Comparison of ENCODE assay signal across 9 mouse cellular contexts in genomic region chr11:61476786-61477382, GRCm38 (mm10). TPM values are rescaled to one million over a fixed set of nuclear protein-coding genes. Genes with fewer than 3 reads are reported as not detected.
DNase-seq lines count a peak whose midpoint lies in the region; ATAC-seq and TF ChIP-seq lines count a peak whose summit lies in the region.
"Had no signal": no experiment of that assay in that cellular context is flagged by ENCODE, and none has a peak within 500 bp of the region (broad histone marks: within the 10 kb centered on the region; RNA-seq: fewer than 3 reads in every experiment).

No protein-coding gene starts in this region.

- no peaks in the 10 kb centered on the region for H3K36me3 ChIP-seq in hindbrain, embryonic 12.5 days
- H3K36me3 ChIP-seq in limb, embryonic 14.5 days (ENCODE audit: control insufficient read depth, insufficient read depth, low read length) = no peaks in the 10 kb centered on the region
- no peaks in the 10 kb centered on the region for H3K36me3 ChIP-seq in liver, embryonic 11.5 days (ENCODE audit: control insufficient read depth, insufficient read depth, low read length)

- H3K27me3 ChIP-seq in cerebellum, adult 2 months (ENCODE audit: control insufficient read depth, insufficient read depth, low read length) = no peaks in the 10 kb centered on the region
- no peaks in the 10 kb centered on the region for H3K27me3 ChIP-seq in hindbrain, embryonic 12.5 days
- no peaks in the 10 kb centered on the region for H3K27me3 ChIP-seq in limb, embryonic 14.5 days (ENCODE audit: control insufficient read depth, insufficient read depth, low read length)
- H3K27me3 ChIP-seq in liver, embryonic 11.5 days (replicated peaks; ENCODE audit: control insufficient read depth, insufficient read depth, low read length) = no peaks in the 10 kb centered on the region

- H3K4me3 ChIP-seq in gastrocnemius, adult 2 months = peak overlapping the region; percentile 62
- H3K4me3 ChIP-seq in cerebellum, adult 2 months (replicated peaks; ENCODE audit: insufficient read depth, low read depth, low read length) = peak overlapping the region; percentile 75
- H3K4me3 ChIP-seq in hindbrain, embryonic 12.5 days = 0 out of 2 replicates have a peak overlapping the region, but pooled peaks have one; percentile 3
- no peak overlapping the region for H3K4me3 ChIP-seq in limb, embryonic 14.5 days (replicated peaks; ENCODE audit: low read length)
- no peak overlapping the region for H3K4me3 ChIP-seq in liver, embryonic 11.5 days (ENCODE audit: low read depth, low read length)

- H3K9ac ChIP-seq in hindbrain, embryonic 12.5 days = no peak overlapping the region
- H3K9ac ChIP-seq in limb, embryonic 14.5 days (ENCODE audit: low read depth, low read length, severe bottlenecking) = no peak overlapping the region
- no peak overlapping the region for H3K9ac ChIP-seq in liver, embryonic 11.5 days (ENCODE audit: low read depth, low read length)

- no peak for DNase-seq in gastrocnemius, adult 2 months
- no peak for DNase-seq in gastrocnemius, postnatal 25 days
- DNase-seq in cerebellum, adult 2 months = peak; percentile 81 to 82
- DNase-seq in limb, embryonic 14.5 days (ENCODE audit: low spot score) = peak; percentile 60
- DNase-seq in liver, embryonic 11.5 days (ENCODE audit: low spot score) = no peak
- no peak for DNase-seq in spleen, postnatal 4 days (ENCODE audit: low spot score in 2 of 2)
- no peak for DNase-seq in thymus, postnatal 0 days (ENCODE audit: low spot score)

- intact Hi-C loops in gastrocnemius, adult 2 months (cut with DNase I) = no loop called here

- H3K4me2 ChIP-seq in hindbrain, embryonic 12.5 days (replicated peaks) = peak overlapping the region; percentile 24
- peak overlapping the region; percentile 8; the same call in 1 of the 2 replicates for H3K4me2 ChIP-seq in limb, embryonic 14.5 days (replicated peaks; ENCODE audit: low read depth, low read length, severe bottlenecking)
- H3K4me2 ChIP-seq in liver, embryonic 11.5 days = no peak overlapping the region

- H3K9me3 ChIP-seq in hindbrain, embryonic 12.5 days (replicated peaks) = no peaks in the 10 kb centered on the region
- no peaks in the 10 kb centered on the region for H3K9me3 ChIP-seq in limb, embryonic 14.5 days (ENCODE audit: control insufficient read depth, low read length)
- H3K9me3 ChIP-seq in liver, embryonic 11.5 days (ENCODE audit: control insufficient read depth, low read length) = no peaks in the 10 kb centered on the region

- no peak for ATAC-seq in hindbrain, embryonic 12.5 days (ENCODE audit: low FRiP score)
- ATAC-seq in limb, embryonic 14.5 days (ENCODE audit: low FRiP score, low read depth) = 0 out of 2 replicates have a peak, but pooled peaks have one; percentile 53
- no peak for ATAC-seq in liver, embryonic 11.5 days (replicated peaks; ENCODE audit: low FRiP score)

- TF ChIP-seq CTCF in gastrocnemius, adult 2 months (IDR thresholded peaks at IDR 0.05) = no peak
- no peak for TF ChIP-seq CTCF in cerebellum, adult 2 months (IDR thresholded peaks at IDR 0.05; ENCODE audit: borderline replicate concordance, insufficient read depth, low read depth, low read length)

- peak; percentile 42; the same call in 1 of the 2 replicates for TF ChIP-seq POLR2A in cerebellum, adult 2 months (IDR thresholded peaks at IDR 0.05; ENCODE audit: borderline replicate concordance, insufficient read depth, low read length)
- no peak for TF ChIP-seq POLR2A in limb, embryonic 14.5 days (IDR thresholded peaks at IDR 0.05; ENCODE audit: borderline replicate concordance, extremely low read depth, insufficient read depth, insufficient read length)

- 12% methylated on average over 12 of the region's 12 CpGs for WGBS in cerebellum, adult 2 months
- 62% methylated on average over 12 of the region's 12 CpGs for WGBS in hindbrain, embryonic 12.5 days
- WGBS in limb, embryonic 14.5 days = 46% methylated on average over 12 of the region's 12 CpGs
- 55% methylated on average over 12 of the region's 12 CpGs for WGBS in liver, embryonic 11.5 days

- no peak overlapping the region for H3K27ac ChIP-seq in gastrocnemius, adult 2 months
- peak overlapping the region; percentile 60 for H3K27ac ChIP-seq in cerebellum, adult 2 months (ENCODE audit: insufficient read depth, low read length)
- peak overlapping the region; percentile 30; the same call in 1 of the 2 replicates for H3K27ac ChIP-seq in hindbrain, embryonic 12.5 days
- H3K27ac ChIP-seq in limb, embryonic 14.5 days (replicated peaks; ENCODE audit: low read depth, low read length) = no peak overlapping the region
- H3K27ac ChIP-seq in liver, embryonic 11.5 days (ENCODE audit: low read depth, low read length) = no peak overlapping the region

- peaks cover 13% of the 10 kb centered on the region for H3K4me1 ChIP-seq in cerebellum, adult 2 months (ENCODE audit: control insufficient read depth, insufficient read depth, low read length)
- H3K4me1 ChIP-seq in hindbrain, embryonic 12.5 days = peaks cover 13% of the 10 kb centered on the region
- peaks cover 11% of the 10 kb centered on the region; the same call in 1 of the 2 replicates for H3K4me1 ChIP-seq in limb, embryonic 14.5 days (ENCODE audit: control insufficient read depth, insufficient read depth, low read length)
- H3K4me1 ChIP-seq in liver, embryonic 11.5 days (replicated peaks; ENCODE audit: control insufficient read depth, insufficient read depth, low read length) = peaks cover 3% of the 10 kb centered on the region; the same call in 1 of the 2 replicates

RNA-seq across cellular contexts. Expression of gene Mfap4, which starts 8.3 kb away (rescaled TPM):
- 10 to 100 TPM in 1 of 2 experiments, 1 to 10 TPM in 1; 6.9 to 36.6 TPM for total RNA-seq in gastrocnemius, adult 2 months (2021)
- total RNA-seq in gastrocnemius, postnatal 25 days (2021) = 10 to 100 TPM; 41.9 to 52.4 TPM
- polyA plus RNA-seq in cerebellum, adult 2 months (2012; rRNA removed) = 1.9 and 3.5 TPM in 2 replicates
- 131 and 160 TPM in 2 replicates for polyA plus RNA-seq in hindbrain, embryonic 12.5 days (2016; fragmentation: Nextera tagmentation; extraction: Ambion mirVana)
- 749 and 913 TPM in 2 replicates for polyA plus RNA-seq in limb, embryonic 14.5 days (2012; rRNA removed)
- polyA plus RNA-seq in limb, embryonic 14.5 days (2014; fragmentation: Nextera tagmentation; extraction: Ambion mirVana) = 474 and 516 TPM in 2 replicates
- 36.5 and 39.1 TPM in 2 replicates for polyA plus RNA-seq in liver, embryonic 11.5 days (2014; fragmentation: Nextera tagmentation; extraction: Ambion mirVana)
- 5.5 and 10.7 TPM in 2 replicates for polyA plus RNA-seq in thymus, postnatal 0 days (2015; fragmentation: Nextera tagmentation; extraction: Ambion mirVana)
- total RNA-seq: common myeloid progenitor, adult 5-6 weeks had no signal

RNA-seq across cellular contexts. Expression of gene Mapk7, which starts 17.3 kb away (rescaled TPM):
- 1 to 10 TPM; 2.7 to 2.9 TPM for total RNA-seq in gastrocnemius, adult 2 months (2021)
- total RNA-seq in gastrocnemius, postnatal 25 days (2021) = 1 to 10 TPM; 3.2 to 4.5 TPM
- 47.8 and 55.8 TPM in 2 replicates for polyA plus RNA-seq in cerebellum, adult 2 months (2012; rRNA removed)
- 89.0 and 94.9 TPM in 2 replicates for polyA plus RNA-seq in hindbrain, embryonic 12.5 days (2016; fragmentation: Nextera tagmentation; extraction: Ambion mirVana)
- 98.7 and 133 TPM in 2 replicates for polyA plus RNA-seq in limb, embryonic 14.5 days (2012; rRNA removed)
- polyA plus RNA-seq in limb, embryonic 14.5 days (2014; fragmentation: Nextera tagmentation; extraction: Ambion mirVana) = 55.9 and 68.9 TPM in 2 replicates
- 25.1 and 27.6 TPM in 2 replicates for polyA plus RNA-seq in liver, embryonic 11.5 days (2014; fragmentation: Nextera tagmentation; extraction: Ambion mirVana)
- 26.0 and 26.2 TPM in 2 replicates for polyA plus RNA-seq in thymus, postnatal 0 days (2015; fragmentation: Nextera tagmentation; extraction: Ambion mirVana)

RNA-seq across cellular contexts. Expression of gene Rnf112, which starts 23.0 kb away (rescaled TPM):
- total RNA-seq in gastrocnemius, adult 2 months (2021) = under 1 TPM in 1 of 2 experiments, not detected in 1; 0.11 TPM
- under 1 TPM; 0.21 to 0.33 TPM for total RNA-seq in gastrocnemius, postnatal 25 days (2021)
- 538 and 626 TPM in 2 replicates for polyA plus RNA-seq in cerebellum, adult 2 months (2012; rRNA removed)
- 5.1 and 7.3 TPM in 2 replicates for polyA plus RNA-seq in hindbrain, embryonic 12.5 days (2016; fragmentation: Nextera tagmentation; extraction: Ambion mirVana)
- 2.4 and 2.8 TPM in 2 replicates for polyA plus RNA-seq in limb, embryonic 14.5 days (2012; rRNA removed)
- 0.21 and 0.26 TPM in 2 replicates for polyA plus RNA-seq in limb, embryonic 14.5 days (2014; fragmentation: Nextera tagmentation; extraction: Ambion mirVana)
- 0.27 and 0.34 TPM in 2 replicates for polyA plus RNA-seq in liver, embryonic 11.5 days (2014; fragmentation: Nextera tagmentation; extraction: Ambion mirVana)
- not detected in 2 replicates for polyA plus RNA-seq in thymus, postnatal 0 days (2015; fragmentation: Nextera tagmentation; extraction: Ambion mirVana)
- total RNA-seq: common myeloid progenitor, adult 5-6 weeks had no signal

RNA-seq across cellular contexts. Expression of gene B9d1, which starts 28.1 kb away (rescaled TPM):
- 1 to 10 TPM; 3.4 to 7.0 TPM for total RNA-seq in gastrocnemius, adult 2 months (2021)
- 1 to 10 TPM; 5.5 to 7.4 TPM for total RNA-seq in gastrocnemius, postnatal 25 days (2021)
- 36.2 and 40.7 TPM in 2 replicates for polyA plus RNA-seq in cerebellum, adult 2 months (2012; rRNA removed)
- 32.0 and 33.8 TPM in 2 replicates for polyA plus RNA-seq in hindbrain, embryonic 12.5 days (2016; fragmentation: Nextera tagmentation; extraction: Ambion mirVana)
- 37.2 and 41.7 TPM in 2 replicates for polyA plus RNA-seq in limb, embryonic 14.5 days (2012; rRNA removed)
- 28.2 and 35.5 TPM in 2 replicates for polyA plus RNA-seq in limb, embryonic 14.5 days (2014; fragmentation: Nextera tagmentation; extraction: Ambion mirVana)
- polyA plus RNA-seq in liver, embryonic 11.5 days (2014; fragmentation: Nextera tagmentation; extraction: Ambion mirVana) = 10.2 and 11.1 TPM in 2 replicates
- 6.7 and 8.9 TPM in 2 replicates for polyA plus RNA-seq in thymus, postnatal 0 days (2015; fragmentation: Nextera tagmentation; extraction: Ambion mirVana)

Comparison
In these comparisons a context has a peak if more than half of its experiments do, and no peak if none do; other contexts are left out.
1. DNase-seq: peak in cerebellum, adult 2 months (2 of 2) and limb, embryonic 14.5 days (single experiment); none in gastrocnemius, adult 2 months (single experiment), gastrocnemius, postnatal 25 days (single experiment), liver, embryonic 11.5 days (single experiment), spleen, postnatal 4 days (0 of 2) and thymus, postnatal 0 days (single experiment).
2. H3K27ac ChIP-seq: peak in cerebellum, adult 2 months (single experiment) and hindbrain, embryonic 12.5 days (single experiment); none in gastrocnemius, adult 2 months (single experiment), limb, embryonic 14.5 days (single experiment) and liver, embryonic 11.5 days (single experiment).
3. H3K4me3 ChIP-seq: peak in gastrocnemius, adult 2 months (single experiment), cerebellum, adult 2 months (single experiment) and hindbrain, embryonic 12.5 days (single experiment); none in limb, embryonic 14.5 days (single experiment) and liver, embryonic 11.5 days (single experiment).
4. RNA of gene Rnf112, which starts 23.0 kb away (polyA plus RNA-seq): 538 to 626 TPM in cerebellum, adult 2 months; 5.1 to 7.3 TPM in hindbrain, embryonic 12.5 days, 0.21 to 2.8 TPM in limb, embryonic 14.5 days, 0.27 to 0.34 TPM in liver, embryonic 11.5 days and not detected in thymus, postnatal 0 days; every median in the first group is over 10 times any median in the second.